Mouse (Mus musculus): ENCODE measurements at regions not wholly inside any gene's neighbourhood (a gene's known extent, or its start where the extent isn't known, plus 50 kb on each side); places are given as distances from the start of the nearest gene placed in this dataset.

DNA sequence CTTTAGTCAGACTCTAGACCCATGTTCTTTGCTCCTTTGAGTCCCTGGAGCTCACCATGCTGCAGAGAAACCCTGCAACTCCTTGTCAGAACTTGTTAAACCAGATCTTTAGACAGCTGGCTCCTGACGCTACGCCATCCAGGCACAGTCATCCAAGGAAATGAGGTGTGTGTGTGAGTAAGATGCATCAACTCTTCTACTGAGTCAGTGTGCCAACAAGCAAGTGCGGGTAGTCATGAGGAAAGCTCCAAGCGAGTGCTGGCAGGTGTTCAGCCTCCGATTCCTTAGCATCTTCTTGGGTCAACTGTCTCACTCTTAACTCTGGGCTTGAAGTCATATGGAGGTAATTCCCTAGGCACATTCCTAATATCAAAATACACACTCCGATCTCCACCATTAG is 153.6 kb downstream of the Cep170 start:
- Histone ChIP-seq H3K4me1 (ENCODE audit: control insufficient read depth in 1 of 2, insufficient read depth in 2 of 2) (no peaks in the 10 kb centered on the region), H3K9me3 (replicated peaks; ENCODE audit: low read length) (no peaks in the 10 kb centered on the region), H3K9ac (ENCODE audit: insufficient read depth, low read depth) (no peak overlapping the region), H3K79me2 (replicated peaks; ENCODE audit: control insufficient read depth, extremely low read depth, insufficient read depth, poor library complexity, severe bottlenecking) (no peaks in the 10 kb centered on the region), H3K27me3 (replicated peaks) (no peaks in the 10 kb centered on the region), H3K27ac (ENCODE audit: insufficient read depth, low read depth) (no peak overlapping the region), H3K36me3 (replicated peaks in 1 of 2; ENCODE audit: control insufficient read depth in 1 of 2, insufficient read depth in 1 of 2, low read length in 1 of 2) (no peaks in the 10 kb centered on the region), H3K4me2 (ENCODE audit: insufficient read depth, low read depth, poor library complexity, severe bottlenecking) (no peak overlapping the region), H3K4me3 (replicated peaks in 1 of 3; ENCODE audit: low read depth in 2 of 3, low read length in 2 of 3, poor library complexity in 1 of 3) (no peak overlapping the region)
- no peak for TF ChIP-seq UBTF (IDR thresholded peaks at IDR 0.05; ENCODE audit: low read depth, low read length)
- TF ChIP-seq BHLHE40 (IDR thresholded peaks at IDR 0.05; ENCODE audit: low read depth, low read length): no peak
- TF ChIP-seq PAX5 (IDR thresholded peaks at IDR 0.05; ENCODE audit: low read length): no peak
- TF ChIP-seq SMC3 (IDR thresholded peaks at IDR 0.05; ENCODE audit: low read depth, low read length): no peak
- no peak for TF ChIP-seq RCOR1 (conservative IDR thresholded peaks at IDR 0.05; ENCODE audit: low read depth, low read length)
- no peak for TF ChIP-seq ZC3H11A (IDR thresholded peaks at IDR 0.05; ENCODE audit: low read depth, low read length)
- no peak for TF ChIP-seq MAFK (IDR thresholded peaks at IDR 0.05; ENCODE audit: insufficient replicate concordance, low read length)
- no peak for TF ChIP-seq TBP (conservative IDR thresholded peaks at IDR 0.05; ENCODE audit: low read depth, low read length)
- no peak for TF ChIP-seq GABPA (IDR thresholded peaks at IDR 0.05; ENCODE audit: insufficient replicate concordance, low read depth, low read length)
- TF ChIP-seq CHD1 (IDR thresholded peaks at IDR 0.05; ENCODE audit: low read depth, low read length): no peak
- TF ChIP-seq E2F4 (IDR thresholded peaks at IDR 0.05; ENCODE audit: insufficient replicate concordance, low read depth, low read length): no peak
- no peak for TF ChIP-seq IRF4 (IDR thresholded peaks at IDR 0.05; ENCODE audit: low read depth, low read length)
- no peak for TF ChIP-seq KAT2A (IDR thresholded peaks at IDR 0.05; ENCODE audit: insufficient replicate concordance, low read length)
- TF ChIP-seq ELF1 (IDR thresholded peaks at IDR 0.05; ENCODE audit: low read depth, low read length): no peak
- no peak for TF ChIP-seq CHD2 (IDR thresholded peaks at IDR 0.05; ENCODE audit: low read length)
- TF ChIP-seq MXI1 (IDR thresholded peaks at IDR 0.05; ENCODE audit: low read depth, low read length): no peak
- no peak for TF ChIP-seq EP300 (IDR thresholded peaks at IDR 0.05; ENCODE audit: low read length)
- no peak for TF ChIP-seq HCFC1 (IDR thresholded peaks at IDR 0.05; ENCODE audit: low read depth, low read length)
- TF ChIP-seq RAD21 (IDR thresholded peaks at IDR 0.05; ENCODE audit: low read depth, low read length): no peak
- no peak for DNase-seq (ENCODE audit: extremely low read depth)
- dilution Hi-C loops (cut with MboI; ENCODE audit: extremely low pct_ligation_motif_present, extremely low pct_unique_long_range_greater_than_20kb, low sequenced_read_pairs) (no loop called here), in situ Hi-C loops (cut with MboI; ENCODE audit: low pct_ligation_motif_present, low pct_unique_long_range_greater_than_20kb, low sequenced_read_pairs) (no loop called here)

DNA sequence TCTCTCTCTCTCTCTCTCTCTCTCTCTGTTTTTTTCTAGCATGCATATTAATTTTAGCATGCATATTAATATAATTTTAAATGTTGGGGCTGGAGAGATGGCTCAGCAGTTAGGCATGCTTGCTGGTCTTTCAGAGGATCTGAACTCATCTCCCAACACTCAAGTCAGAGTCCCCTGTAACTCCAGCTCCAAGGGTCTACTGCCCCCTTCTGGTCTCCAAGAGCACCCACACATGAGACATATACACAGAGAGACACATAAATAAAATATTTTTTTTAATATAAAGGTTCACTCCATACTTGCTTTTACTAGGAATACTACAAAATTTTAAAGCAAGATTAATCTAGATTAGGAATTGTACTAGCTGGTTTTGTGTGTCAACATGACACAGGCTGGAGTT is 155.2 kb downstream of the Cep170 start:
- Histone ChIP-seq H3K4me3 (replicated peaks in 1 of 3; ENCODE audit: low read depth in 2 of 3, low read length in 2 of 3, poor library complexity in 1 of 3) (no peak overlapping the region), H3K79me2 (replicated peaks; ENCODE audit: control insufficient read depth, extremely low read depth, insufficient read depth, poor library complexity, severe bottlenecking) (no peaks in the 10 kb centered on the region), H3K27me3 (replicated peaks) (no peaks in the 10 kb centered on the region), H3K9ac (ENCODE audit: insufficient read depth, low read depth) (no peak overlapping the region), H3K4me2 (ENCODE audit: insufficient read depth, low read depth, poor library complexity, severe bottlenecking) (no peak overlapping the region), H3K27ac (ENCODE audit: insufficient read depth, low read depth) (no peak overlapping the region), H3K4me1 (ENCODE audit: control insufficient read depth in 1 of 2, insufficient read depth in 2 of 2) (no peaks in the 10 kb centered on the region), H3K9me3 (replicated peaks; ENCODE audit: low read length) (no peaks in the 10 kb centered on the region), H3K36me3 (replicated peaks in 1 of 2; ENCODE audit: control insufficient read depth in 1 of 2, insufficient read depth in 1 of 2, low read length in 1 of 2) (no peaks in the 10 kb centered on the region)
- TF ChIP-seq JUN (IDR thresholded peaks at IDR 0.05; ENCODE audit: insufficient read depth, low read depth, low read length) (no peak), SMC3 (IDR thresholded peaks at IDR 0.05; ENCODE audit: low read depth, low read length) (peak; percentile 41), IRF4 (IDR thresholded peaks at IDR 0.05; ENCODE audit: low read depth, low read length) (no peak), MEF2A (IDR thresholded peaks at IDR 0.05; ENCODE audit: borderline replicate concordance, low read depth, low read length) (no peak), E2F4 (IDR thresholded peaks at IDR 0.05; ENCODE audit: insufficient replicate concordance, low read depth, low read length) (no peak), RAD21 (IDR thresholded peaks at IDR 0.05; ENCODE audit: low read depth, low read length) (peak; percentile 66), UBTF (IDR thresholded peaks at IDR 0.05; ENCODE audit: low read depth, low read length) (no peak), KAT2A (IDR thresholded peaks at IDR 0.05; ENCODE audit: insufficient replicate concordance, low read length) (no peak), USF1 (IDR thresholded peaks at IDR 0.05; ENCODE audit: low read depth, low read length) (no peak), TCF12 (IDR thresholded peaks at IDR 0.05; ENCODE audit: low read depth, low read length) (no peak), CTCF (conservative IDR thresholded peaks at IDR 0.05 in 1 of 2, IDR thresholded peaks at IDR 0.05 in 1 of 2; ENCODE audit: low read depth in 2 of 2, low read length in 2 of 2) (peak; percentile 13 to 59; a peak in 2 of 4 replicates), RCOR1 (conservative IDR thresholded peaks at IDR 0.05; ENCODE audit: low read depth, low read length) (no peak), USF2 (conservative IDR thresholded peaks at IDR 0.05; ENCODE audit: low read depth, low read length) (no peak)
- DNase-seq (ENCODE audit: extremely low read depth): peak; percentile 48
- in situ Hi-C loops (cut with MboI; ENCODE audit: low pct_ligation_motif_present, low pct_unique_long_range_greater_than_20kb, low sequenced_read_pairs) (no loop called here), dilution Hi-C loops (cut with MboI; ENCODE audit: extremely low pct_ligation_motif_present, extremely low pct_unique_long_range_greater_than_20kb, low sequenced_read_pairs) (no loop called here)

Data from CH12.LX (cell line).